Mouse (Mus musculus) heart, postnatal 0 days (tissue): ENCODE results near the gene Gsap. TPM values are rescaled to one million over a fixed set of nuclear protein-coding genes. Genes with fewer than 3 reads are reported as not detected.

ENCODE experiments used
- ATAC-seq: fragments of 200-750 bp; cut with Nextera tagmentation; 2 replicates; pipeline ENCODE4 v1.8.0; 2017; ENCODE audit warnings: low read depth, moderate number of reproducible peaks, moderate library complexity; ENCODE audit not compliant: insufficient read depth
- DNase-seq: peaks from one replicate; pipeline ENCODE4 v3.0.0-alpha.2; 2016; ENCODE audit warnings: low spot score
- H3K27ac ChIP-seq: fragments of 300-500 bp; sonication (generic); 2 replicates; pipeline ENCODE4 v1.5.1; 2014; ENCODE audit warnings: low read depth, mild to moderate bottlenecking
- H3K27me3 ChIP-seq: fragments of 300-500 bp; sonication (generic); 2 replicates; pipeline ENCODE4 v1.6.1; 2014; ENCODE audit warnings: low read length, mixed read lengths; ENCODE audit not compliant: control insufficient read depth, insufficient read depth
- H3K36me3 ChIP-seq: fragments of 300-500 bp; sonication (generic); replicated peaks from 2 replicates; pipeline ENCODE4 v1.6.1; 2014; ENCODE audit warnings: low read length, mixed read lengths; ENCODE audit not compliant: control insufficient read depth, insufficient read depth
- H3K4me1 ChIP-seq: fragments of 300-500 bp; sonication (generic); 2 replicates; pipeline ENCODE4 v1.6.1; 2014; ENCODE audit warnings: antibody characterized with exemption; ENCODE audit not compliant: control insufficient read depth, insufficient read depth
- H3K4me2 ChIP-seq: fragments of 300-500 bp; sonication (generic); 2 replicates; pipeline ENCODE4 v1.6.1; 2014; ENCODE audit warnings: low read depth, mild to moderate bottlenecking, low read length, moderate library complexity
- H3K4me3 ChIP-seq: fragments of 300-500 bp; sonication (generic); 2 replicates; pipeline ENCODE4 v1.5.1; 2014; ENCODE audit warnings: low read depth, low read length
- H3K9ac ChIP-seq: fragments of 300-500 bp; sonication (generic); replicated peaks from 2 replicates; pipeline ENCODE4 v1.6.1; 2014; ENCODE audit warnings: low read depth, low read length, mixed read lengths
- H3K9me3 ChIP-seq: fragments of 300-500 bp; sonication (generic); replicated peaks from 2 replicates; pipeline ENCODE4 v1.6.1; 2016; ENCODE audit warnings: low read length; ENCODE audit not compliant: control insufficient read depth
- CTCF ChIP-seq: IDR thresholded peaks from 2 replicates; pipeline ENCODE4 v1.5.1; 2016; ENCODE audit warnings: antibody characterized with exemption, control low read depth, low read depth
- EP300 ChIP-seq: IDR thresholded peaks from 2 replicates; pipeline ENCODE4 v1.6.1; 2016; ENCODE audit warnings: antibody characterized with exemption, low read depth
- WGBS: fragments of 180-500 bp; shearing (Covaris S2); extraction: QIAGEN DNeasy Blood & Tissue Kit; methylation state at CpG from one replicate; pipeline ENCODE4 v1.1.7; 2014; 5-methylcytosine and 5-hydroxymethylcytosine counted together
- polyA plus RNA-seq: library from polyadenylated mRNA; unstranded; fragments of >200 nt; fragmentation: Nextera tagmentation; extraction: Ambion mirVana; gene quantifications from 2 replicates; pipeline ENCODE4 v1.2.1, GENCODE M21; 2015
- total RNA-seq: library from RNA; depleted of rRNA; stranded (reverse); fragments of >200 nt; gene quantifications from 2 replicates; pipeline ENCODE4 v1.2.3, GENCODE M21; 2014; ENCODE audit warnings: low replicate concordance

Gsap gene
- total and polyA plus RNA-seq, 2 experiments from 2014 or later: 1.4 to 2.0 TPM

DNA sequence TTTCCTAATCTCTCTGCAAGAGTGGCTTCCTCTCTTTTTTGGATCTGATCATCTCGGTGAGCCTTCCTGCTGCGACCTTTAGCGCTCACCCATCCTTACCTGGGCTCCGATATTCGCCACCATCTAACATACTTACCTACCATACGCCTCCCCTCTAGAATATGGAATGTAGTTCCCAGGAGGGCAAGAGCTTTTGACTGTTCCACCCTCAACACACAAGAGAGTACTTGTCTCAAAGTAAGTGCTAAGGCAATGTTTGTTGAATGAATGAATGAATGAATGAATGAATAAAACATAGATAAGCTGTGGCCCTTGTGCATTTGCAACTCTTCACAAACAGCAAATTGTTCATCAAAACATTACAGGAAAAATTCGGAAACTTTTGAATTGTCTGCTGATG lies 43.0 kb upstream of the Gsap start:
- no peaks in the 10 kb centered on the region for H3K36me3 ChIP-seq

DNA sequence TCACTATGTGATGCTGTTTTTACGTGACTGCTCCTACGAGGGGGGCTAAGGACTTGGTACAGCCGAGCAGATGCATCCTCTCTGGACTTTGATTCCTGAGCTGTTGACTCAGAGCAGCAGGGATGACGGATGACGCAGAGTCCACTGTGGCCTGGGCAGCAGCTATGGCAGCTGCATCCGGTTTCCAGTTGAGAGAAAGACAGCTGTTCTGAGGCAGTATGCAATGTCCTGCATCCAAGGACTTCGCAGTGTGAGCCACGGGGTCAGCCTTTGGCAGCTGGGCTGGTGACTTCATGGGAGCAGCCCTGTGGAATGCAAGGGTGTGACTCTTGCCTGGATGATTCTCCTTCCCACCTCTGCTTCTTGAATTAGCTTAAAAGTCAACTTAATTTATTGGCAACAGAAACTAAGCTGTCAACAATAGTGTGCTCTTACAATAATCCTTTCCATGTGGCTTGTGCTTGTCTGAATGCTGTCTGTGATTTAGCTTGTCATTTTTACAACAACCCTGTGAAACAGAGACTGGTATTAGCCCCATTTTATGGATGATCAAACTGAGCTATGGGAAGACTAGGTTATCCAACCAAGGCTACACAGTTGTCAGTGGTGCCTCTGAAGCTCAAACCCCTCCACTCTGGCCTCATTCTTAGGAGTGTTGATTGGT lies 41.4 kb upstream of the Gsap start:
- no peaks in the 10 kb centered on the region for H3K9me3 ChIP-seq
- 33% methylated on average over 8 of the region's 8 CpGs for WGBS
- H3K36me3 ChIP-seq: no peaks in the 10 kb centered on the region
- DNase-seq (peak; percentile 80), ATAC-seq (peak; percentile 82)
- no peak overlapping the region for H3K4me2 ChIP-seq
- H3K27me3 ChIP-seq: no peaks in the 10 kb centered on the region
- no peak overlapping the region for H3K9ac ChIP-seq
- TF ChIP-seq CTCF (no peak), EP300 (peak; percentile 92; the same call in 1 of the 2 replicates)
- no peak overlapping the region for H3K4me3 ChIP-seq
- peak overlapping the region; percentile 30; the same call in 1 of the 2 replicates for H3K27ac ChIP-seq
- peaks cover 14% of the 10 kb centered on the region; the same call in 1 of the 2 replicates for H3K4me1 ChIP-seq

More for the DNA sequence above, 43.0 kb upstream of the Gsap start:
- Histone ChIP-seq H3K4me1 (peaks cover 14% of the 10 kb centered on the region; the same call in 1 of the 2 replicates), H3K27me3 (no peaks in the 10 kb centered on the region), H3K27ac (no peak overlapping the region), H3K4me3 (no peak overlapping the region), H3K9ac (no peak overlapping the region), H3K4me2 (no peak overlapping the region), H3K9me3 (no peaks in the 10 kb centered on the region)
- DNase-seq: no peak
- 84% methylated on average over 7 of the region's 7 CpGs for WGBS
- ATAC-seq: no peak
- TF ChIP-seq EP300 (no peak), CTCF (no peak)

DNA sequence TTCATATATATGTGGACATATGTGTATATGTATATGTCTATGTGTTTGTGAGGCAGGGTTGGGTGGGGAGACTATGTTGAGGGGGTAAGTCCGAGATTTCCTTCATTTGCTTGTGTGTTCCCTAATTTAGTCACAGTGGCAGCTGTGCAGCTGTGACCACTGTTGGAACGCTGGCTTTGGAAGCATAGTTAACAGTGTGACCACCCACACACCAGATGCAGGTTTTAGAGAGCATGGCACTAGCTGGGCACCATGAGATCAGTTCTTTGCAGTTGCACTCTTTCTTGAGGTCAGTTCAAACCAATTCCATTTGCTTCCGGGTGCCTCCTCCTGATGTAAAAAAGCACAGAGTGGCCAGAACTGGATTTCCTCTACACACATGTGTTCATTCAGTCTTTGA lies 37.7 kb upstream of the Gsap start:
- no peak overlapping the region for H3K4me2 ChIP-seq
- H3K27me3 ChIP-seq: no peaks in the 10 kb centered on the region
- H3K36me3 ChIP-seq: no peaks in the 10 kb centered on the region
- no peaks in the 10 kb centered on the region; the same call in 1 of the 2 replicates for H3K9me3 ChIP-seq
- H3K4me3 ChIP-seq: no peak overlapping the region
- TF ChIP-seq CTCF: no peak
- TF ChIP-seq EP300: no peak
- DNase-seq (no peak), ATAC-seq (no peak)
- H3K4me1 ChIP-seq: peaks cover 5% of the 10 kb centered on the region; the same call in 1 of the 2 replicates
- H3K9ac ChIP-seq: no peak overlapping the region
- WGBS: 77% methylated on average over 3 of the region's 3 CpGs
- H3K27ac ChIP-seq: no peak overlapping the region

DNA sequence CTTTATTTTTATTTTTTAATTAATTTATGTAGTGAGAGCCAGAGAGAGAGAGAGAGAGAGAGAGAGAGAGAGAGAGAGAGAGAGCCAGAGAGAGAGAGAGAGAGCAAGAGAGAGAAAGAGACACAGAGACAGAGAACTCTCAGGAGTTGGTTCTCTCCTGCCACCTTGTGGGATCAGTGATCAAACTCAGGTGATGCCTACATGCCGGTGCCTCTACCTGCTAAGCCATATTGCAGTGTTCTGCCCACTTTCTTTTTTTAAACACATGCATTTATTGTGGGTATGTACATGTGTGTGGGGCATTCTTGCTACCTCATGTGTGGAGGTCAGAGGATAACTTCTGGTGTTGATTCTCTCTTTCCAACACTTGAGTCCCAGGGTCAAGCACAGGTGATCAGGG lies 32.4 kb upstream of the Gsap start:
- no peak overlapping the region for H3K4me3 ChIP-seq
- no peaks in the 10 kb centered on the region for H3K27me3 ChIP-seq
- peaks cover 6% of the 10 kb centered on the region; the same call in 1 of the 2 replicates for H3K9me3 ChIP-seq
- H3K9ac ChIP-seq: no peak overlapping the region
- WGBS: 67% methylated on average over 1 of the region's 1 CpGs
- H3K4me1 ChIP-seq: no peaks in the 10 kb centered on the region
- no peaks in the 10 kb centered on the region for H3K36me3 ChIP-seq
- H3K27ac ChIP-seq: no peak overlapping the region
- TF ChIP-seq EP300: no peak
- TF ChIP-seq CTCF: no peak
- DNase-seq (no peak), ATAC-seq (no peak)
- no peak overlapping the region for H3K4me2 ChIP-seq

DNA sequence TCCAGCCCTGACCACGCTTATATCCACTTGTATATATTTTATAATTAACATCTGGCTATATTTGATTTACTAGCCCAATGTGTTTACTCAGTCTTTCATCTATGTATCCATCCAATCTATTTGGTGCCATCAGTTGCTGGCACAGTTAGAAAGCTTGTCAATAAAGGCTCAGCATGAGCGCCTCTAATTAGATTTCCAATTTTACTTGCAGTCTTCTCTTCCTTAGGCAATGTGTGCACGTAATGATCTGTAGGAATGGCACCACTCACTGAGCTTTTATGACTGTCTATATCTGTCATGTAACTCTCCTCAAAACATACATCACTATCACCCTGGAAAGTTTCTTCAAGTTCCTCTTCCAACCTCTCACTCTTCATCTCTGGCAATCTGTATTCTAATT lies 29.3 kb upstream of the Gsap start:
- H3K27ac ChIP-seq: no peak overlapping the region
- H3K4me1 ChIP-seq: no peaks in the 10 kb centered on the region
- H3K9ac ChIP-seq: no peak overlapping the region
- DNase-seq: no peak
- ATAC-seq: no peak
- H3K36me3 ChIP-seq: no peaks in the 10 kb centered on the region
- WGBS: 93% methylated on average over 3 of the region's 3 CpGs
- no peak for TF ChIP-seq CTCF
- no peak for TF ChIP-seq EP300
- H3K27me3 ChIP-seq: no peaks in the 10 kb centered on the region
- H3K4me2 ChIP-seq: no peak overlapping the region
- no peak overlapping the region for H3K4me3 ChIP-seq
- peaks cover 6% of the 10 kb centered on the region; the same call in 1 of the 2 replicates for H3K9me3 ChIP-seq

DNA sequence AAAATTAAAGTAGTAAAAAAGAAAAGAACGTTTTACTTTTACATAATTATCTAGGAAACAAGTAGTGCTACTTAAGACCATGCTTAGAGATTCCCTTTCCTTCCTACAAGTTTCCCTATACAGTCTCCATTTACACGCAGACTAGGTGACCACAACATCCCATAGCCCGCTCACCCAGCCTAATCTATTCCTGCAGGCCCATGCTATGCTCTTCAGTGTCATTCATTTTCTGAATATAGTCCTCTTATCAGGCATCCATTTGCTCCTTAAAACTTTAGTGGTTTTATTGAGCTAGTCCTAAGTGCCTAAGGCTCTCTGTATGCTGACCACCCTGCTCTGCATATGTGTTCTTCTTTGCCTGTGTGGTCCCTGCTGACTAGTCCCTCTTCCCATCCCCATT lies 26.5 kb upstream of the Gsap start:
- H3K4me3 ChIP-seq: no peak overlapping the region

More for the DNA sequence above, 26.5 kb upstream of the Gsap start:
- WGBS: 64% methylated on average over 3 of the region's 3 CpGs
- ATAC-seq (no peak), DNase-seq (no peak)
- Histone ChIP-seq H3K36me3 (no peaks in the 10 kb centered on the region), H3K4me1 (no peaks in the 10 kb centered on the region), H3K27me3 (no peaks in the 10 kb centered on the region), H3K9ac (no peak overlapping the region), H3K27ac (no peak overlapping the region), H3K4me2 (no peak overlapping the region), H3K9me3 (peaks cover 6% of the 10 kb centered on the region; the same call in 1 of the 2 replicates)
- TF ChIP-seq CTCF (no peak), EP300 (no peak)
